Mouse (Mus musculus): ENCODE measurements at regions not wholly inside any gene's neighbourhood (a gene's known extent, or its start where the extent isn't known, plus 50 kb on each side); places are given as distances from the start of the nearest gene placed in this dataset.

- TF ChIP-seq CTCF (IDR thresholded peaks at IDR 0.05; ENCODE audit: control insufficient read depth, insufficient read depth, insufficient read length) (no peak), MAX (IDR thresholded peaks at IDR 0.05) (no peak), MYOG (IDR thresholded peaks at IDR 0.05; ENCODE audit: control insufficient read depth, extremely low read depth, insufficient read length) (no peak), USF1 (IDR thresholded peaks at IDR 0.05; ENCODE audit: low read depth) (no peak)
These were observed 461.3 kb downstream of the Zfp704 start for GRCm38 (mm10) chr3:9148605-9149004.

Measured in C2C12 (cell line).